Mouse (Mus musculus): Measurements from ENCODE around the gene Plxnc1. TPM values are rescaled to one million over a fixed set of nuclear protein-coding genes. Genes with fewer than 3 reads are reported as not detected.

The Plxnc1 gene
- polyA plus RNA-seq, 1 experiment, result 0.05 TPM

GRCm38 (mm10) chr10:94865206-94865605, 79.4 kb downstream of the Plxnc1 start:
- no peak for TF ChIP-seq MYOD1 (IDR thresholded peaks at IDR 0.05; ENCODE audit: control insufficient read depth, insufficient read length, low read depth)
- TF ChIP-seq USF1 (IDR thresholded peaks at IDR 0.05; ENCODE audit: low read depth), result no peak
- TF ChIP-seq CTCF (IDR thresholded peaks at IDR 0.05; ENCODE audit: control insufficient read depth, insufficient read depth, insufficient read length), result no peak
- TF ChIP-seq CEBPB (IDR thresholded peaks at IDR 0.05; ENCODE audit: low read depth), result no peak
- no peak for TF ChIP-seq MYOG (IDR thresholded peaks at IDR 0.05; ENCODE audit: control insufficient read depth, extremely low read depth, insufficient read length)
- H3K36me3 ChIP-seq (ENCODE audit: control insufficient read depth, insufficient read depth), result no peaks in the 10 kb centered on the region
- H3K4me3 ChIP-seq (ENCODE audit: insufficient read depth, poor library complexity, severe bottlenecking), result no peak overlapping the region
- no peaks in the 10 kb centered on the region for H3K79me3 ChIP-seq (ENCODE audit: low read depth)
- H3K27me3 ChIP-seq (ENCODE audit: control insufficient read depth, insufficient read depth, insufficient read length), result peaks cover 8% of the 10 kb centered on the region
- H3ac ChIP-seq (ENCODE audit: control insufficient read depth, insufficient read length, low read depth), result no peak overlapping the region
- H3K79me2 ChIP-seq (ENCODE audit: control insufficient read depth, insufficient read depth), result no peaks in the 10 kb centered on the region

- peaks cover 11% of the 10 kb centered on the region for H3K27me3 ChIP-seq (ENCODE audit: control insufficient read depth, insufficient read depth, insufficient read length)
- H3ac ChIP-seq (ENCODE audit: control insufficient read depth, insufficient read length, low read depth), result no peak overlapping the region
- H3K36me3 ChIP-seq (ENCODE audit: control insufficient read depth, insufficient read depth), result no peaks in the 10 kb centered on the region
- H3K4me3 ChIP-seq (ENCODE audit: insufficient read depth, poor library complexity, severe bottlenecking), result no peak overlapping the region
- no peaks in the 10 kb centered on the region for H3K79me3 ChIP-seq (ENCODE audit: low read depth)
- H3K79me2 ChIP-seq (ENCODE audit: control insufficient read depth, insufficient read depth), result no peaks in the 10 kb centered on the region
- no peak for TF ChIP-seq CTCF (IDR thresholded peaks at IDR 0.05; ENCODE audit: control insufficient read depth, insufficient read depth, insufficient read length)
- no peak for TF ChIP-seq MYOG (IDR thresholded peaks at IDR 0.05; ENCODE audit: control insufficient read depth, extremely low read depth, insufficient read length)
- no peak for TF ChIP-seq USF1 (IDR thresholded peaks at IDR 0.05; ENCODE audit: low read depth)
- TF ChIP-seq MAX (IDR thresholded peaks at IDR 0.05), result no peak
- TF ChIP-seq CEBPB (IDR thresholded peaks at IDR 0.05; ENCODE audit: low read depth), result no peak
- no peak for TF ChIP-seq FOSL1 (IDR thresholded peaks at IDR 0.05; ENCODE audit: insufficient read depth, low read length, poor library complexity, severe bottlenecking)
- TF ChIP-seq MYOD1 (IDR thresholded peaks at IDR 0.05; ENCODE audit: control insufficient read depth, insufficient read length, low read depth), result no peak
Measured at GRCm38 (mm10) chr10:94864199-94864928, 80.3 kb downstream of the Plxnc1 start.

GRCm38 (mm10) chr10:94863251-94863650, 81.4 kb downstream of the Plxnc1 start:
- TF ChIP-seq MYOD1 (IDR thresholded peaks at IDR 0.05; ENCODE audit: control insufficient read depth, insufficient read length, low read depth) (no peak), MAX (IDR thresholded peaks at IDR 0.05) (no peak), FOSL1 (IDR thresholded peaks at IDR 0.05; ENCODE audit: insufficient read depth, low read length, poor library complexity, severe bottlenecking) (no peak)
- H3K4me3 ChIP-seq (ENCODE audit: insufficient read depth, poor library complexity, severe bottlenecking), result no peak overlapping the region

GRCm38 (mm10) chr10:94860870-94861269, 83.8 kb downstream of the Plxnc1 start:
- Histone ChIP-seq H3K79me3 (ENCODE audit: low read depth) (no peaks in the 10 kb centered on the region), H3K79me2 (ENCODE audit: control insufficient read depth, insufficient read depth) (no peaks in the 10 kb centered on the region), H3K27me3 (ENCODE audit: control insufficient read depth, insufficient read depth, insufficient read length) (peaks cover 8% of the 10 kb centered on the region), H3K4me3 (ENCODE audit: insufficient read depth, poor library complexity, severe bottlenecking) (no peak overlapping the region), H3ac (ENCODE audit: control insufficient read depth, insufficient read length, low read depth) (no peak overlapping the region), H3K36me3 (ENCODE audit: control insufficient read depth, insufficient read depth) (no peaks in the 10 kb centered on the region)
- no peak for TF ChIP-seq CEBPB (IDR thresholded peaks at IDR 0.05; ENCODE audit: low read depth)
- no peak for TF ChIP-seq FOSL1 (IDR thresholded peaks at IDR 0.05; ENCODE audit: insufficient read depth, low read length, poor library complexity, severe bottlenecking)
- no peak for TF ChIP-seq USF1 (IDR thresholded peaks at IDR 0.05; ENCODE audit: low read depth)
- TF ChIP-seq MYOG (IDR thresholded peaks at IDR 0.05; ENCODE audit: control insufficient read depth, extremely low read depth, insufficient read length), result no peak
- no peak for TF ChIP-seq MAX (IDR thresholded peaks at IDR 0.05)
- TF ChIP-seq CTCF (IDR thresholded peaks at IDR 0.05; ENCODE audit: control insufficient read depth, insufficient read depth, insufficient read length), result no peak
- TF ChIP-seq MYOD1 (IDR thresholded peaks at IDR 0.05; ENCODE audit: control insufficient read depth, insufficient read length, low read depth), result no peak

More at GRCm38 (mm10) chr10:94863251-94863650, 81.4 kb downstream of the Plxnc1 start:
- H3K36me3 ChIP-seq (ENCODE audit: control insufficient read depth, insufficient read depth), result no peaks in the 10 kb centered on the region
- no peaks in the 10 kb centered on the region for H3K79me3 ChIP-seq (ENCODE audit: low read depth)
- no peak overlapping the region for H3ac ChIP-seq (ENCODE audit: control insufficient read depth, insufficient read length, low read depth)
- no peaks in the 10 kb centered on the region for H3K79me2 ChIP-seq (ENCODE audit: control insufficient read depth, insufficient read depth)
- H3K27me3 ChIP-seq (ENCODE audit: control insufficient read depth, insufficient read depth, insufficient read length), result peaks cover 11% of the 10 kb centered on the region

- Histone ChIP-seq H3ac (ENCODE audit: control insufficient read depth, insufficient read length, low read depth) (no peak overlapping the region), H3K27me3 (ENCODE audit: control insufficient read depth, insufficient read depth, insufficient read length) (peaks cover 6% of the 10 kb centered on the region), H3K4me3 (ENCODE audit: insufficient read depth, poor library complexity, severe bottlenecking) (no peak overlapping the region), H3K79me3 (ENCODE audit: low read depth) (no peaks in the 10 kb centered on the region), H3K79me2 (ENCODE audit: control insufficient read depth, insufficient read depth) (no peaks in the 10 kb centered on the region), H3K36me3 (ENCODE audit: control insufficient read depth, insufficient read depth) (no peaks in the 10 kb centered on the region)
- no peak for TF ChIP-seq MYOD1 (IDR thresholded peaks at IDR 0.05; ENCODE audit: control insufficient read depth, insufficient read length, low read depth)
- TF ChIP-seq MAX (IDR thresholded peaks at IDR 0.05), result no peak
- TF ChIP-seq CEBPB (IDR thresholded peaks at IDR 0.05; ENCODE audit: low read depth), result no peak
- no peak for TF ChIP-seq CTCF (IDR thresholded peaks at IDR 0.05; ENCODE audit: control insufficient read depth, insufficient read depth, insufficient read length)
- no peak for TF ChIP-seq FOSL1 (IDR thresholded peaks at IDR 0.05; ENCODE audit: insufficient read depth, low read length, poor library complexity, severe bottlenecking)
- TF ChIP-seq USF1 (IDR thresholded peaks at IDR 0.05; ENCODE audit: low read depth), result no peak
- no peak for TF ChIP-seq MYOG (IDR thresholded peaks at IDR 0.05; ENCODE audit: control insufficient read depth, extremely low read depth, insufficient read length)
Measured at GRCm38 (mm10) chr10:94858277-94859033, 86.2 kb downstream of the Plxnc1 start.

Data from C2C12 (cell line).